Mouse (Mus musculus) heart, embryonic 14.5 days (tissue): Measurements from ENCODE around the gene Copz2. TPM values are rescaled to one million over a fixed set of nuclear protein-coding genes. Genes with fewer than 3 reads are reported as not detected.

Source experiments
- ATAC-seq: fragments of 200-750 bp; cut with Nextera tagmentation; 2 replicates; pipeline ENCODE4 v1.8.0; 2017; ENCODE audit warnings: low read depth, moderate TSS enrichment; ENCODE audit not compliant: insufficient number of reproducible peaks, insufficient read depth, low FRiP score
- H3K27ac ChIP-seq, 2 experiments: fragments of 200-500 bp in 1 of 2; fragments of 300-500 bp in 1 of 2; sonication (generic) in 1 of 2; replicated peaks in 1 of 2; 2 replicates each; pipeline ENCODE4 v1.5.1; 2012 to 2014; ENCODE audit warnings: low read depth in 2 of 2, low read length in 2 of 2, control low read depth in 1 of 2, mild to moderate bottlenecking in 1 of 2, mixed read lengths in 1 of 2; ENCODE audit not compliant: control insufficient read depth in 1 of 2, insufficient read depth in 1 of 2
- H3K27me3 ChIP-seq: fragments of 300-500 bp; sonication (generic); 2 replicates; pipeline ENCODE4 v1.6.1; 2014; ENCODE audit warnings: mild to moderate bottlenecking, low read length, control low read depth; ENCODE audit not compliant: control insufficient read depth, insufficient read depth
- H3K36me3 ChIP-seq: fragments of 300-500 bp; sonication (generic); 2 replicates; pipeline ENCODE4 v1.6.1; 2014; ENCODE audit warnings: mild to moderate bottlenecking, control low read depth, low read length, mixed read lengths; ENCODE audit not compliant: control insufficient read depth, insufficient read depth
- H3K4me1 ChIP-seq, 2 experiments: fragments of 200-500 bp in 1 of 2; fragments of 300-500 bp in 1 of 2; sonication (generic) in 1 of 2; 2 replicates each; pipeline ENCODE4 v1.6.1; 2012 to 2014; ENCODE audit warnings: low read length in 2 of 2, control low read depth in 1 of 2, mixed read lengths in 1 of 2; ENCODE audit not compliant: control insufficient read depth in 2 of 2, insufficient read depth in 2 of 2
- H3K4me2 ChIP-seq: fragments of 300-500 bp; sonication (generic); 2 replicates; pipeline ENCODE4 v1.6.1; 2014; ENCODE audit warnings: mild to moderate bottlenecking, low read length
- H3K4me3 ChIP-seq, 2 experiments: fragments of 200-500 bp in 1 of 2; fragments of 300-500 bp in 1 of 2; sonication (generic) in 1 of 2; 2 replicates each; pipeline ENCODE4 v1.5.1; 2012 to 2014; ENCODE audit warnings: low read length in 2 of 2, mild to moderate bottlenecking in 2 of 2, control low read depth in 1 of 2, low read depth in 1 of 2, moderate library complexity in 1 of 2; ENCODE audit not compliant: control insufficient read depth in 1 of 2, insufficient read depth in 1 of 2
- H3K9ac ChIP-seq: fragments of 300-500 bp; sonication (generic); 2 replicates; pipeline ENCODE4 v1.6.1; 2014; ENCODE audit warnings: mild to moderate bottlenecking, low read length
- H3K9me3 ChIP-seq: fragments of 300-500 bp; sonication (generic); 2 replicates; pipeline ENCODE4 v1.6.1; 2016; ENCODE audit warnings: low read length, control low read depth; ENCODE audit not compliant: control insufficient read depth
- WGBS: fragments of 180-500 bp; shearing (Covaris S2); extraction: QIAGEN DNeasy Blood & Tissue Kit; methylation state at CpG from one replicate; pipeline ENCODE4 v1.1.7; 2014; 5-methylcytosine and 5-hydroxymethylcytosine counted together
- polyA plus RNA-seq: library from polyadenylated mRNA; unstranded; fragments of >200 nt; fragmentation: Nextera tagmentation; extraction: Ambion mirVana; gene quantifications from 2 replicates; pipeline ENCODE4 v1.2.1, GENCODE M21; 2014

Copz2 gene
- polyA plus RNA-seq, 1 experiment from 2014 or later, result 141 TPM

- Histone ChIP-seq H3K4me1 (peaks cover 12 to 23% of the 10 kb centered on the region in 2 experiments), H3K36me3 (no peaks in the 10 kb centered on the region), H3K27me3 (no peaks in the 10 kb centered on the region; the same call in 1 of the 2 replicates), H3K4me2 (peak overlapping the region; percentile 54), H3K9me3 (no peaks in the 10 kb centered on the region), H3K4me3 (peak overlapping the region in 1 of 2 experiments; percentile 22; a peak in 1 of 4 replicates), H3K27ac (0 out of 4 replicates have a peak overlapping the region, but pooled peaks of 1 of the 2 experiments have one; percentile 1), H3K9ac (no peak overlapping the region)
- no peak for ATAC-seq
- 18% methylated on average over 26 of the region's 26 CpGs for WGBS
These were observed 13.7 kb downstream of the Copz2 start for GRCm38 (mm10) chr11:96863206-96863995.

DNA sequence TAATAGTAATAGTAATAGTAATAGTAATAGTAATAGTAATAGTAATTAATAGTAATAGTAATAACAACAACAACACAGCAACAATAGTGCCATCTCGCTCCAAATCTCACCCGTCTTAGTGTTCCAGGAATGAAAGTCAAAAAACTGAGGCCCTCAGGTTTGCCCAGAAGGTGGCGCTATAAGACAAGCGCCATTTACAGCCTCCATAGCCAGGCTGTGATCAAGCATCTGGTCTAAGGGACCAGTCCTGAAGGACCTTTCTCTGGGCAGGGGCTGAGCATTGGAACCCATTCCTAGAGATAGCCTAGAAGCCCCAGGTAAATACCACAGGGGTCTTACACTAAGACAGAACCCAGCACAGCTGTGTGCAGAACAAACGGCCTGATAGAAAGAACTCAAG is 17.5 kb downstream of the Copz2 start:
- H3K27ac ChIP-seq, result no peak overlapping the region
- peaks cover 7 to 8% of the 10 kb centered on the region in 2 experiments for H3K4me1 ChIP-seq
- no peak overlapping the region for H3K4me2 ChIP-seq
- H3K27me3 ChIP-seq, result no peaks in the 10 kb centered on the region; the same call in 1 of the 2 replicates
- ATAC-seq, result no peak
- H3K9me3 ChIP-seq, result no peaks in the 10 kb centered on the region
- WGBS, result 8% methylated on average over 5 of the region's 5 CpGs
- no peak overlapping the region for H3K4me3 ChIP-seq
- H3K36me3 ChIP-seq, result no peaks in the 10 kb centered on the region
- no peak overlapping the region for H3K9ac ChIP-seq

GRCm38 (mm10) chr11:96872441-96873379 is 23.0 kb downstream of the Copz2 start:
- WGBS, result 14% methylated on average over 24 of the region's 24 CpGs
- no peak overlapping the region for H3K4me3 ChIP-seq
- H3K9ac ChIP-seq, result peak overlapping the region; percentile 45; the same call in 1 of the 2 replicates
- no peaks in the 10 kb centered on the region for H3K36me3 ChIP-seq
- H3K27ac ChIP-seq, result no peak overlapping the region
- H3K9me3 ChIP-seq, result no peaks in the 10 kb centered on the region
- no peak for ATAC-seq
- peak overlapping the region; percentile 19 for H3K4me2 ChIP-seq
- peaks cover 20% of the 10 kb centered on the region for H3K27me3 ChIP-seq
- peaks cover 8 to 9% of the 10 kb centered on the region in 2 experiments; a peak in 3 of 4 replicates for H3K4me1 ChIP-seq

DNA sequence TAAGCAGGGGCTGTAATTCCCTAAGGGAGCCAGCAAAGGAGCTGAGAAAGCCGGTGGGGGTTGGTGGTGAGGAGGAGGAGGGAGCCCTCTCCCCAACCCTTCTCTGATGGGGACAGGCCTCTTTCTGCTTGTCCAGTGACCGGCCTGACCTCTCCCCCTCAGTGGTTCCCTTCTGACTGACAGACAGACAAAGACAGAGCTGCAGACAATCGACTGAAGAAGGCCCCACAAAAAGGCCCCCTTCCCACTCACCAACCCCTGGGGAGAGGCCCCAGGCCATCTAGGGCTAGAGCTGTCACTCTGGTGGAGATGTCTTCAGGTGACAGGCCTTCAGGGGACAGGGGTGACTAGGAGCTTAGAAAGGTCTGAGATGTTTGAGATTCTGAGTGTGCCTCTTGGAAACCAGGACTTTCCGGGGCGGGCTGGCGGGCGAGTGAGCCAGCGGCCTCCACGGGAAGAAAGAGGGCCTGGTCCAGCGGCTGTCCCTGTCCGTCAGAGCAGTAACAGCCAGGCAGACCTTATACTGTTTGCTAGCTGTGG is 24.0 kb downstream of the Copz2 start:
- no peak overlapping the region for H3K4me3 ChIP-seq
- H3K9ac ChIP-seq, result no peak overlapping the region
- H3K27ac ChIP-seq, result no peak overlapping the region
- 43% methylated on average over 11 of the region's 11 CpGs for WGBS
- no peak overlapping the region for H3K4me2 ChIP-seq
- peaks cover 8 to 9% of the 10 kb centered on the region in 2 experiments; a peak in 3 of 4 replicates for H3K4me1 ChIP-seq
- ATAC-seq, result no peak
- H3K36me3 ChIP-seq, result no peaks in the 10 kb centered on the region
- no peaks in the 10 kb centered on the region for H3K9me3 ChIP-seq
- peaks cover 20% of the 10 kb centered on the region for H3K27me3 ChIP-seq

GRCm38 (mm10) chr11:96875270-96875669 is 25.6 kb downstream of the Copz2 start:
- Histone ChIP-seq H3K9ac (no peak overlapping the region), H3K4me1 (peaks cover 8 to 9% of the 10 kb centered on the region in 2 experiments; a peak in 3 of 4 replicates), H3K4me3 (peak overlapping the region in 1 of 2 experiments; percentile 40; a peak in 2 of 4 replicates), H3K27me3 (peaks cover 20% of the 10 kb centered on the region), H3K4me2 (peak overlapping the region; percentile 83), H3K9me3 (no peaks in the 10 kb centered on the region), H3K27ac (no peak overlapping the region), H3K36me3 (no peaks in the 10 kb centered on the region)
- WGBS, result 33% methylated on average over 4 of the region's 4 CpGs
- no peak for ATAC-seq

- Histone ChIP-seq H3K9ac (peak overlapping the region; percentile 44; the same call in 1 of the 2 replicates), H3K27me3 (peaks cover 20% of the 10 kb centered on the region), H3K4me3 (peak overlapping the region; percentile 38 to 40), H3K9me3 (no peaks in the 10 kb centered on the region), H3K36me3 (no peaks in the 10 kb centered on the region), H3K4me2 (peak overlapping the region; percentile 83), H3K27ac (no peak overlapping the region), H3K4me1 (peaks cover 8 to 9% of the 10 kb centered on the region in 2 experiments; a peak in 3 of 4 replicates)
- 0 out of 2 replicates have a peak, but pooled peaks have one; percentile 63 for ATAC-seq
- 0% methylated on average over 35 of the region's 35 CpGs for WGBS
These were observed 26.1 kb downstream of the Copz2 start for GRCm38 (mm10) chr11:96875745-96876144.
